Mouse (Mus musculus): Measurements from ENCODE around the gene Rpl14.
"Not testable (repeated sequence)": the region's sequence is repeated elsewhere in the genome, so short reads cannot be mapped to it uniquely, and the experiment has no call there.

Gene Rpl14

DNA sequence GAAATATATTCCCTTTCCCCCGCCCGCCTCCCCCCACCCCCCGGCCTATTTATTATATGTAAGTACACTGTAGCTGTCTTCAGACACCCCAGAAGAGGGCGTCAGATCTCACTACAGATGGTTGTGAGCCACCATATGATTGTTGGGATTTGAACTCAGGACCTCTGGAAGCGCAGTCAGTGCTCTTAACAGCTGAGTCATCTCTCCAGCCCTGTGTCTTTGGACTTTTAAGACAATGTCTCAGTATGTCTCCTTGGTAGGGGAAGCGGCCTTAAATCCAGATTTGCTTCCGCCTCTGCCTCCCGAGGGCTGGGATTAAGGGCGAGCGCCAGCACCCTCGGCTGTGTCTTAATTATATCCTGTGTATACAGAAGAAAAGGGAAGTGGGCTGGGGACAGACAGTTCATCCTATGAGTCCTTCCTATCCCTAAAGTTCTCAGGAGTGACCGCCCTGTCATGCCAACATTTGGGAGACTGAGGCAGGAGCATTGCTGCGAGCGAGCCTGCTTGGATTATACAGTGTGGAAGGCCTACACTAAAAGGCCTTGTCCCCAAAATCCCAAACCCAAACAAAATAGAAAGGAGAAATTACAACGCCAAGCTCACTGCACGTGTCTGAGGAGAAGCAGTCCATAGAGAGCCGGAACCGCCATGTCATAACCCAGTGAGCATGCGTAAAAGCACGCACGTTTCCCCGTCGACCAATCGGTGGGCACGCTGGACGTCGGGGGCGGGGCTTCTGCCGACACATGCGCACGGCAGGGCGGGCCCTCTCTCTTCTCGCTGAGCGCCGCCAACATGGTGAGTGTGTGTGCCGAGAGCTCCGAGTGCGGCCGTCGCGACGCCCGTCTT lies at the start of gene Rpl14:
Rpl14 (plus strand) TSS at position 704 of the 852 bp plus-strand sequence.
- DNase-seq (ENCODE audit: low read depth, low spot score), result peak; percentile 97

- DNase-seq (ENCODE audit: low read depth, low spot score), result no peak
Observed at GRCm38 (mm10) chr9:120527270-120527669, 44.0 kb upstream of the Rpl14 start.

GRCm38 (mm10) chr9:120527919-120528318 lies 43.3 kb upstream of the Rpl14 start:
- DNase-seq (ENCODE audit: low read depth, low spot score), result no peak

DNA sequence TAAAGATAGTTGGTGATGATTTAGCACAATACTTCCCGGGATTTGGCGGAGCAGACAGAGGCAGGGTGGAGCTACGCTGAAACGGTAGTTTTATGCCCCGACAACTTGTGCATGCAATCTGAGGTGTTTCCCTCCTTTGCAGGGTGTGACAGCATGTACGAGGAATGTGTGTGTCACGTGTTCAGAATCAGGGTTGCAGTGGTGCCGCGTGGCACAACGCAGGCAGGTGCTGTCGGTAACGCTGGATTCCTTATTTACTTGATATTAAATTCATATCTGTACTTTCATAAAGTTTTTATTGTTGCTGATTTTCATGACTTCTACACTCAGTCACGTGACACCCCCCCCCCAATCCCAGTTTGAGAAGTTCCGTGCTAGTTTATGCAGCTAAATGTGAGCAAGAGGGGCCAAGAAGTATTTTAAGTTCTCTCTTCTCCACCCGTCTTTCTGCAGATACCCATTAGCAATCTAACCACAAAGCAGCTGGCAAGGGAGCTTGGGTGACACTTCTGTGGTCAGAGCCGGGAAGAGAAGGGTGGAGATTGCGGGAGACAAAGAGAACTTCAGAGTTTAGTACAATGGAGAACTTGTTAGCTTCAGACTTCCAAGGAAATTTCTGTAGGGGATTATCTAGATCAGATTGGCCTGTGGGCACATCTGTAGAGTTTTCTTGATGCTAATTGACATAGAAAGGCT lies 42.3 kb upstream of the Rpl14 start:
- DNase-seq (ENCODE audit: low read depth, low spot score), result no peak

DNA sequence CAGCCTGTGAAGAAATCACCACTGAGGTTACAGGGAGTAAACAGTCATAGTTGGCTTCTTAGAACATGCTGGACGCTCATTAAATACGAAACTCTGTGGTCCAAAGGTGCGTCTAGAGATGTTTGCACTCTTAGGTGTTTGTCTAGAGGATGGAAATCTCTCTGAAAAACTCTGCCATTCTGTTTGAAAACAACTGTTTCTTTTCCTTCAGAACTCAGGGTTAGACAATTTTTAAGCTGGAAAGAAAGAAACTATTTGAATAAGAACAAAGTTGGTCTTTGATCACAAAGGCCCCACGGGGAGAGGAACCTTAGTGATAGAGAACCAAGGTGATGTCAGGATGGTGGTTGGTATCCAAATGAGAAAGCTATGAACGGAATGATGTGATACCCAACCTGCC lies 40.8 kb upstream of the Rpl14 start:
- DNase-seq (ENCODE audit: low read depth, low spot score), result no peak

GRCm38 (mm10) chr9:120532062-120532461 lies 39.2 kb upstream of the Rpl14 start:
- DNase-seq (ENCODE audit: low read depth, low spot score), result no peak

- DNase-seq (ENCODE audit: low read depth, low spot score), result no peak
Observed at GRCm38 (mm10) chr9:120532691-120533090, 38.6 kb upstream of the Rpl14 start.

DNA sequence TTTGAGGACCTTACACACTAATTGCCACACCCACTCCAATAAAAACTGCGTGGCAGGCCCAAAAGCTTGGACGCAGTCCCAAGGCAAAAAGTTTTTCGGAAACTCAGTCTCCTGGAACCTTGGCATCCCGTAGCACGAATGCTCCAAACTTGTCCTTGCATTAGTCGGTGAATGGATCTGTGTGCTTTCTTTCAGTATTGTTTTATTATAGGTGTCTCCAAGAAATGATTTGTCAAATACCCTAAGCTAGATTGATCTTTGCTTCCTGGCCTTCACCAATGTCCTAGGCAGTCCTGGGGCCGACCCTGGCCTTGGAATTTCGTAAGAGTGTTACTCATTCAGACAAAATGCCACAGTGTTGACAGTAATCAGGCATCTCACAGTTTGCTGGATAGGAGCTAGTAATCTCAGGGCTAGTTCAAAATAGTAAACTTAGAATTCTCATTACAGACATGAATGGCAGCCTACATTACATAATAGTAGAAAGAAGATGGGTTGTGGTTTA lies 37.7 kb upstream of the Rpl14 start:
- DNase-seq (ENCODE audit: low read depth, low spot score), result not testable (repeated sequence)

DNA sequence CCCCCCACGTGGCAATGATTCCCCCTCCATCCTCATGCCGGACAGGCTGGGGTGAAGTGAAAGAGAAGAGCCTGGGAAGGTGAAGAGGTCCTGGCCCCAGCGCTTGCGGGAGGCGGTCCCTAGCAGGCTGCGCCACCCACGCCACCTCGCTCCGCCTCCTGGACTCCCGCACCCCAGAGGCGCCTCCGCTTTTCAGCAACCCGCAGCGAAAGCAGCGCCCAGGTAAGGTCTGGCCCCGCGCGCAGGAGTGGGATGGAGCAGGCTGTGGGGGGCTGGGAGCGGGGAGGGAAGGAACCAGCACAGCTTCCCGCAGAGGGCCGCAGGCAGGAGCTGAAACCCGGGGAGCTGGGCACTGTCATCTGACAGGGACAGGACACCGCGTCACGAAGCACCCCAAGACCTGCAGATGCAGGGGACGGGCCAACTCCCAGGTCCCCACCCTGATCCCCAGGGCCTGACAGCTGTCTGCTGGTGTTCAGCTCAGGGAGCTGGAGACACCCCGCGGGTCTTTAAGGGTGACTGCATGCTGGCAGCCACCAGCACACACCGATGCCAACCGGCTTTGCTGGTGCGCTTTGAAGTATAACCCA lies 31.5 kb upstream of the Rpl14 start, which contains the start of gene Entpd3:
Entpd3 (plus strand) TSS at position 157 of the 590 bp plus-strand sequence.
- DNase-seq (ENCODE audit: low read depth, low spot score), result no peak

DNA sequence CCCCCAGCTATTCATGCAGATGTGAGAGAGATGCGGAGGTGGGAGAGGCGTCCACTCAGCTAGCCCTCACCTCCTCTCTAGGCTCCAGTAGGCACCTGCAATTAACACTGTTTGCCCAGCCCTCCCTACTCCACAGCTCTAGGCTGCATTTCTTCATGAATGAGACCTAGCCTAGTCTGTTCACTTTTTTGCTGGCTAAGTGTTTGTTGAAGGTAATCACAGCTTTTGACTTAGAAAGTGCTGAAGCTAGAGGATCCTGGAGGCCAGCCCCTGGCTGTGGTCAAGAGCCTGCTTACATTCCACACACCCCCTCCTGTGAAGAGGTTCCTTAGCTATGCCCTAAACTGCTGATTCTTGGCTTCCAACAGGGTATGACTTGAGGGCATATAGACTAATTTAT lies 29.8 kb upstream of the Rpl14 start:
- DNase-seq (ENCODE audit: low read depth, low spot score), result no peak

GRCm38 (mm10) chr9:120542241-120542640 lies 29.0 kb upstream of the Rpl14 start:
- peak; percentile 33 for DNase-seq (ENCODE audit: low read depth, low spot score)

- no peak for DNase-seq (ENCODE audit: low read depth, low spot score)
Observed at GRCm38 (mm10) chr9:120545994-120546393, 25.2 kb upstream of the Rpl14 start.

DNA sequence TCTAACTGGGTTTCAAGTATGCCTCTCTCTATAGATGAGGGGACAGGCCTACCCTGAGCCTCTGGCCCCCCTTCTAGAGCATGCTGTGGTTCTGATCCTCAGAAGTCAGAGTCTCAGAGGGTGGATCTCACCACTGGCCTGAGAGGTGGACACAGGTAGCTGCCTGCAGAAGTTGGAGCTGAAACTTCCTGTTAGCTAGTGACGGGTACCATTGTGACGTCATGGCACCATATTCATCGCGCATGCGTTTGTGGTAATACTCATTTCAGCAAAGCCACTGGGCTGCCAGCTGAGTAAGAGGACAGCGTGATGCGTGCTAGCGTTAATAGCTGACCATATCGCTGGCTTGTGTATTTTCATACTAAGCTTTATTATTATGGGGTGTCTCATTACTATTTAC lies 24.8 kb upstream of the Rpl14 start:
- no peak for DNase-seq (ENCODE audit: low read depth, low spot score)

GRCm38 (mm10) chr9:120547026-120547668 lies 24.1 kb upstream of the Rpl14 start:
- no peak for DNase-seq (ENCODE audit: low read depth, low spot score)

GRCm38 (mm10) chr9:120550778-120551177 lies 20.5 kb upstream of the Rpl14 start:
- no peak for DNase-seq (ENCODE audit: low read depth, low spot score)

- DNase-seq (ENCODE audit: low read depth, low spot score), result no peak
Observed at GRCm38 (mm10) chr9:120563590-120563989, 7.7 kb upstream of the Rpl14 start.

- no peak for DNase-seq (ENCODE audit: low read depth, low spot score)
Observed at GRCm38 (mm10) chr9:120564247-120564646, 7.0 kb upstream of the Rpl14 start.

- no peak for DNase-seq (ENCODE audit: low read depth, low spot score)
Observed at GRCm38 (mm10) chr9:120566384-120566783, 4.9 kb upstream of the Rpl14 start.

GRCm38 (mm10) chr9:120568917-120569316 lies 2.3 kb upstream of the Rpl14 start:
- no peak for DNase-seq (ENCODE audit: low read depth, low spot score)

- no peak for DNase-seq (ENCODE audit: low read depth, low spot score)
Observed at GRCm38 (mm10) chr9:120569721-120570333, 1.4 kb upstream of the Rpl14 start.

- DNase-seq (ENCODE audit: low read depth, low spot score), result no peak
Observed at GRCm38 (mm10) chr9:120570334-120570725, 914 bp upstream of the Rpl14 start.

Data from mesoderm, embryonic 11.5 days (tissue).